25 mouse cellular contexts compared by ENCODE assay signal in the genomic region with DNA sequence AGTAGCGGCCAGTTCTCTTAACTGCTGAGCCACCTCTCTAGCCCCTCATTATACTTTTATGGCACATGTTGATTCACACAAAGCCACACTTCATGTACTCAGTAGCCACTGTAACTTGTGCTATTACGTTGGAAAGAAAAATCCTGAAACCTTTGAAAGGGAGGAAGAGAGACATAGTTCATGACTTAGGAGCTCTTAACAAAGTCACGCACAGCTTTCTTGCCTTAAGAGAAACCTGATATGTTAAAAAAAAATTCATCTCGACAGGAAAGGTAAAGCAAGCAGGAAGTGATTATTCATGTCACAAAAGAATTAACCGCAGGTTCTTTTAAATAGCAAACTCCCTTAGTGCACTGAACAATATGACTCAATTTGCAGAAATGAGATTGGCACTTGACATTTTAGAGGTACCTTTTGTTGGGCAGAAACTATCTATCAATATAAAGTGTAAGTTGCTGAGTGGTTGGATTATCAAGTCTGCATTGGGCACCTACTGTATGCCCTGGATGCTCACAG. TPM values are rescaled to one million over a fixed set of nuclear protein-coding genes. Genes with fewer than 3 reads are reported as not detected.
DNase-seq lines count a peak whose midpoint lies in the region; TF ChIP-seq lines count a peak whose summit lies in the region.
"Had no signal": no experiment of that assay in that cellular context is flagged by ENCODE, and none has a peak within 500 bp of the region (broad histone marks: within the 10 kb centered on the region; RNA-seq: fewer than 3 reads in every experiment).

No protein-coding gene starts in this region.

- in situ Hi-C loops in CH12.LX (cut with MboI; ENCODE audit: low pct_ligation_motif_present, low pct_unique_long_range_greater_than_20kb, low sequenced_read_pairs) = no loop called here

- no peak for TF ChIP-seq POLR2A in CH12.LX (IDR thresholded peaks at IDR 0.05; ENCODE audit: low read depth, low read length)

- TF ChIP-seq EP300 in CH12.LX (IDR thresholded peaks at IDR 0.05; ENCODE audit: low read length) = peak; percentile 89

- no peak overlapping the region for H3K4me3 ChIP-seq in CH12.LX (replicated peaks in 1 of 3; ENCODE audit: low read depth in 2 of 3, low read length in 2 of 3, poor library complexity in 1 of 3)
- H3K4me3 ChIP-seq: embryonic facial prominence, embryonic 15.5 days; heart, adult 2 months; heart, embryonic 13.5 days; hindbrain, embryonic 13.5 days; limb, embryonic 15.5 days; liver, embryonic 15.5 days; lung, embryonic 15.5 days had no signal

- intact Hi-C loops in gastrocnemius, postnatal 14 days (cut with DNase I; ENCODE audit: low total_unique reads) = no loop called here

- no peaks in the 10 kb centered on the region for H3K36me3 ChIP-seq in CH12.LX (replicated peaks in 1 of 2; ENCODE audit: control insufficient read depth in 1 of 2, insufficient read depth in 1 of 2, low read length in 1 of 2)
- H3K36me3 ChIP-seq: embryonic facial prominence, embryonic 15.5 days; heart, embryonic 13.5 days; hindbrain, embryonic 13.5 days; limb, embryonic 15.5 days; liver, embryonic 15.5 days; lung, embryonic 15.5 days had no signal

- H3K79me2 ChIP-seq in CH12.LX (replicated peaks; ENCODE audit: control insufficient read depth, extremely low read depth, insufficient read depth, poor library complexity, severe bottlenecking) = peaks cover 12% of the 10 kb centered on the region

- H3K9me3 ChIP-seq in CH12.LX (replicated peaks; ENCODE audit: low read length) = no peaks in the 10 kb centered on the region
- H3K9me3 ChIP-seq: embryonic facial prominence, embryonic 15.5 days; heart, embryonic 13.5 days; hindbrain, embryonic 13.5 days; limb, embryonic 15.5 days; liver, embryonic 15.5 days; lung, embryonic 15.5 days had no signal

- peaks cover 26 to 58% of the 10 kb centered on the region in 2 experiments for H3K4me1 ChIP-seq in CH12.LX (ENCODE audit: control insufficient read depth in 1 of 2, insufficient read depth in 2 of 2)
- H3K4me1 ChIP-seq: embryonic facial prominence, embryonic 15.5 days; limb, embryonic 15.5 days; lung, embryonic 15.5 days had no signal

- TF ChIP-seq CTCF in CH12.LX (conservative IDR thresholded peaks at IDR 0.05 in 1 of 2, IDR thresholded peaks at IDR 0.05 in 1 of 2; ENCODE audit: low read depth in 2 of 2, low read length in 2 of 2) = no peak

- DNase-seq in A20 (ENCODE audit: low read depth, low spot score) (peak; percentile 81), CH12.LX (ENCODE audit: extremely low read depth) (peak; percentile 60)
- DNase-seq in induced T-regulatory cell, adult 2 months (ENCODE audit: low read depth) = peak; percentile 80
- peak; percentile 69 for DNase-seq in naive thymus-derived CD4-positive, alpha-beta T cell, adult 2 months (ENCODE audit: low read depth)
- DNase-seq in adrenal gland, adult 2 months = no peak
- DNase-seq in testis, postnatal 14 days (ENCODE audit: low spot score) = no peak
- no peak for DNase-seq in gastrocnemius, postnatal 14 days
- DNase-seq in frontal cortex, postnatal 25 days (ENCODE audit: low spot score in 2 of 2) = no peak
- DNase-seq: adrenal gland, postnatal 14 days; cerebellum, adult 8-10 months; cerebellum, postnatal 36 days; gastrocnemius, postnatal 25 days; heart, adult 2 months; kidney, adult 2 months; left cerebral cortex, postnatal 4 days; lung, postnatal 4 days; right cerebral cortex, postnatal 4 days had no signal

- no peak for TF ChIP-seq RAD21 in CH12.LX (IDR thresholded peaks at IDR 0.05; ENCODE audit: low read depth, low read length)

- H3K4me2 ChIP-seq in CH12.LX (ENCODE audit: insufficient read depth, low read depth, poor library complexity, severe bottlenecking) = peak overlapping the region; percentile 50
- H3K4me2 ChIP-seq: embryonic facial prominence, embryonic 15.5 days; heart, embryonic 13.5 days; hindbrain, embryonic 13.5 days; limb, embryonic 15.5 days; liver, embryonic 15.5 days; lung, embryonic 15.5 days; midbrain, embryonic 11.5 days had no signal

- dilution Hi-C loops in CH12.LX (cut with MboI; ENCODE audit: extremely low pct_ligation_motif_present, extremely low pct_unique_long_range_greater_than_20kb, low sequenced_read_pairs) = no loop called here

- peak overlapping the region; percentile 89 for H3K27ac ChIP-seq in CH12.LX (ENCODE audit: insufficient read depth, low read depth)
- H3K27ac ChIP-seq: embryonic facial prominence, embryonic 15.5 days; heart, adult 2 months; heart, embryonic 13.5 days; hindbrain, embryonic 13.5 days; kidney, postnatal 0 days; limb, embryonic 15.5 days; liver, embryonic 15.5 days; lung, embryonic 15.5 days had no signal

- H3K9ac ChIP-seq in CH12.LX (ENCODE audit: insufficient read depth, low read depth) = peak overlapping the region; percentile 53
- H3K9ac ChIP-seq: embryonic facial prominence, embryonic 15.5 days; heart, embryonic 13.5 days; hindbrain, embryonic 13.5 days; limb, embryonic 15.5 days; liver, embryonic 15.5 days; lung, embryonic 15.5 days had no signal

- H3K27me3 ChIP-seq in CH12.LX (replicated peaks) = no peaks in the 10 kb centered on the region
- H3K27me3 ChIP-seq: heart, embryonic 13.5 days; liver, embryonic 15.5 days had no signal

TF ChIP-seq in CH12.LX, 34 proteins besides CTCF, POLR2A, EP300 and RAD21:
- TF ChIP-seq BHLHE40 (IDR thresholded peaks at IDR 0.05; ENCODE audit: low read depth, low read length) (peak; percentile 58), ZNF384 (IDR thresholded peaks at IDR 0.05; ENCODE audit: low read depth, low read length) (peak; percentile 90), IRF4 (IDR thresholded peaks at IDR 0.05; ENCODE audit: low read depth, low read length) (peak; percentile 80), JUN (IDR thresholded peaks at IDR 0.05; ENCODE audit: insufficient read depth, low read depth, low read length) (peak; percentile 63; the same call in 1 of the 2 replicates), USF1 (IDR thresholded peaks at IDR 0.05; ENCODE audit: low read depth, low read length) (no peak), GABPA (IDR thresholded peaks at IDR 0.05; ENCODE audit: insufficient replicate concordance, low read depth, low read length) (no peak), KAT2A (IDR thresholded peaks at IDR 0.05; ENCODE audit: insufficient replicate concordance, low read length) (no peak), JUND (conservative IDR thresholded peaks at IDR 0.05; ENCODE audit: low read depth, low read length) (peak; percentile 82), USF2 (conservative IDR thresholded peaks at IDR 0.05; ENCODE audit: low read depth, low read length) (no peak), MEF2A (IDR thresholded peaks at IDR 0.05; ENCODE audit: borderline replicate concordance, low read depth, low read length) (peak; percentile 68; the same call in 1 of the 2 replicates), MYC (IDR thresholded peaks at IDR 0.05; ENCODE audit: low read depth, low read length) (no peak), HCFC1 (IDR thresholded peaks at IDR 0.05; ENCODE audit: low read depth, low read length) (no peak), SIN3A (IDR thresholded peaks at IDR 0.05; ENCODE audit: low read length) (no peak; the same call in 1 of the 2 replicates), MAZ (IDR thresholded peaks at IDR 0.05; ENCODE audit: low read depth, low read length) (no peak)

RNA-seq across cellular contexts. Expression of gene Sh3kbp1, which starts 51.3 kb away (rescaled TPM):
- 45.4 and 47.6 TPM in 2 replicates for total RNA-seq in CH12.LX (2012; rRNA removed)
- 48.2 and 49.7 TPM in 2 replicates for total RNA-seq in CH12.LX (2014; rRNA removed)
- 70.2 and 85.8 TPM in 2 replicates for polyA plus RNA-seq in CH12.LX (2012; ENCODE audit: insufficient read length, low read depth)
- total RNA-seq in adrenal gland, adult 2 months (2021) = 10 to 100 TPM; 28.9 to 34.7 TPM
- polyA plus RNA-seq in adrenal gland, adult 2 months (2012; rRNA removed) = 5.7 and 6.5 TPM in 2 replicates
- total RNA-seq in gastrocnemius, postnatal 14 days (2021) = 10 to 100 TPM; 25.0 to 26.0 TPM

Comparison
In these comparisons a context has a peak if more than half of its experiments do, and no peak if none do; other contexts are left out.
1. DNase-seq: peak in A20 (single experiment), CH12.LX (single experiment), induced T-regulatory cell, adult 2 months (single experiment) and naive thymus-derived CD4-positive, alpha-beta T cell, adult 2 months (single experiment); none in adrenal gland, adult 2 months (single experiment), testis, postnatal 14 days (single experiment), gastrocnemius, postnatal 14 days (single experiment) and frontal cortex, postnatal 25 days (0 of 2).